Mouse (Mus musculus): ENCODE measurements around the gene Tmem51. TPM values are rescaled to one million over a fixed set of nuclear protein-coding genes. Genes with fewer than 3 reads are reported as not detected.
"Not testable (repeated sequence)": the region's sequence is repeated elsewhere in the genome, so short reads cannot be mapped to it uniquely, and the experiment has no call there.

Gene Tmem51
- total RNA-seq, 2 experiments from 2014 or later: 3.9 to 4.6 TPM

GRCm38 (mm10) chr4:142039662-142040353 is 44.3 kb downstream of the Tmem51 start:
- intact Hi-C loops (cut with DNase I): no loop called here
- no peak for DNase-seq (ENCODE audit: low spot score in 2 of 2)

GRCm38 (mm10) chr4:142037897-142038296 is 46.2 kb downstream of the Tmem51 start:
- no peak for DNase-seq (ENCODE audit: low spot score in 2 of 2)
- intact Hi-C loops (cut with DNase I): no loop called here

- DNase-seq (ENCODE audit: low spot score in 2 of 2): no peak
- intact Hi-C loops (cut with DNase I): no loop called here
Observed at GRCm38 (mm10) chr4:142028533-142028932, 55.6 kb downstream of the Tmem51 start.

GRCm38 (mm10) chr4:142026965-142027364 is 57.1 kb downstream of the Tmem51 start:
- DNase-seq (ENCODE audit: low spot score in 2 of 2): no peak
- intact Hi-C loops (cut with DNase I): no loop called here

GRCm38 (mm10) chr4:142024536-142024935 is 59.6 kb downstream of the Tmem51 start:
- DNase-seq (ENCODE audit: low spot score in 2 of 2): no peak
- intact Hi-C loops (cut with DNase I): no loop called here

GRCm38 (mm10) chr4:142023166-142023565 is 60.9 kb downstream of the Tmem51 start:
- DNase-seq (ENCODE audit: low spot score in 2 of 2): no peak
- intact Hi-C loops (cut with DNase I): no loop called here

- no peak for DNase-seq (ENCODE audit: low spot score in 2 of 2)
- intact Hi-C loops (cut with DNase I): loop anchor here (10.0 kb wide), 1 partner anchor 227 kb away; no protein-coding TSS in a partner anchor
Observed at GRCm38 (mm10) chr4:142017686-142018085, 66.4 kb downstream of the Tmem51 start.

GRCm38 (mm10) chr4:142014659-142015608 is 69.2 kb downstream of the Tmem51 start, which contains the start of gene Fhad1:
Gene Fhad1, minus strand, starts transcription at chr4:142015082.
- intact Hi-C loops (cut with DNase I): loop anchor here (10.0 kb wide), 1 partner anchor 230 kb away; no protein-coding TSS in a partner anchor

GRCm38 (mm10) chr4:142011236-142011635 is 72.9 kb downstream of the Tmem51 start:
- intact Hi-C loops (cut with DNase I): loop anchor here (10.0 kb wide), 1 partner anchor 234 kb away; no protein-coding TSS in a partner anchor
- no peak for DNase-seq (ENCODE audit: low spot score in 2 of 2)

More at GRCm38 (mm10) chr4:142014659-142015608, 69.2 kb downstream of the Tmem51 start, which contains the start of gene Fhad1:
- DNase-seq (ENCODE audit: low spot score in 2 of 2): peak in 1 of 2 experiments; percentile 53

GRCm38 (mm10) chr4:142010441-142010840 is 73.7 kb downstream of the Tmem51 start:
- intact Hi-C loops (cut with DNase I): loop anchor here (10.0 kb wide), 1 partner anchor 234 kb away; no protein-coding TSS in a partner anchor
- no peak for DNase-seq (ENCODE audit: low spot score in 2 of 2)

GRCm38 (mm10) chr4:142008206-142008605 is 75.9 kb downstream of the Tmem51 start:
- intact Hi-C loops (cut with DNase I): loop anchor here (5.0 to 10.0 kb wide), 3 partner anchors 74 to 1017 kb away; partner anchors contain the start of gene Tmem51
- no peak for DNase-seq (ENCODE audit: low spot score in 2 of 2)

- intact Hi-C loops (cut with DNase I): loop anchor here (10.0 kb wide), 1 partner anchor 1024 kb away; no protein-coding TSS in a partner anchor
- no peak for DNase-seq (ENCODE audit: low spot score in 2 of 2)
Observed at GRCm38 (mm10) chr4:142000581-142000980, 83.5 kb downstream of the Tmem51 start.

GRCm38 (mm10) chr4:141999494-142000074 is 84.5 kb downstream of the Tmem51 start:
- no peak for DNase-seq (ENCODE audit: low spot score in 2 of 2)
- intact Hi-C loops (cut with DNase I): loop anchor here (10.0 kb wide), 1 partner anchor 1025 kb away; no protein-coding TSS in a partner anchor

GRCm38 (mm10) chr4:141998282-141998821 is 85.8 kb downstream of the Tmem51 start:
- intact Hi-C loops (cut with DNase I): no loop called here
- no peak for DNase-seq (ENCODE audit: low spot score in 2 of 2)

GRCm38 (mm10) chr4:141996880-141997279 is 87.2 kb downstream of the Tmem51 start:
- no peak for DNase-seq (ENCODE audit: low spot score in 2 of 2)
- intact Hi-C loops (cut with DNase I): no loop called here

GRCm38 (mm10) chr4:141996086-141996485 is 88.0 kb downstream of the Tmem51 start:
- no peak for DNase-seq (ENCODE audit: low spot score in 2 of 2)
- intact Hi-C loops (cut with DNase I): no loop called here

GRCm38 (mm10) chr4:141994062-141994471 is 90.0 kb downstream of the Tmem51 start:
- DNase-seq (ENCODE audit: low spot score in 2 of 2); intact Hi-C loops (cut with DNase I): not testable (repeated sequence)

- no peak for DNase-seq (ENCODE audit: low spot score in 2 of 2)
- intact Hi-C loops (cut with DNase I): no loop called here
Observed at GRCm38 (mm10) chr4:141993347-141994061, 90.6 kb downstream of the Tmem51 start.
